Mouse (Mus musculus): ENCODE data around the gene Rabggtb.

Gene Rabggtb

GRCm38 (mm10) chr3:153917200-153917599 is 4.4 kb upstream of the Rabggtb start:
- no peak for DNase-seq (ENCODE audit: low read depth)

DNA sequence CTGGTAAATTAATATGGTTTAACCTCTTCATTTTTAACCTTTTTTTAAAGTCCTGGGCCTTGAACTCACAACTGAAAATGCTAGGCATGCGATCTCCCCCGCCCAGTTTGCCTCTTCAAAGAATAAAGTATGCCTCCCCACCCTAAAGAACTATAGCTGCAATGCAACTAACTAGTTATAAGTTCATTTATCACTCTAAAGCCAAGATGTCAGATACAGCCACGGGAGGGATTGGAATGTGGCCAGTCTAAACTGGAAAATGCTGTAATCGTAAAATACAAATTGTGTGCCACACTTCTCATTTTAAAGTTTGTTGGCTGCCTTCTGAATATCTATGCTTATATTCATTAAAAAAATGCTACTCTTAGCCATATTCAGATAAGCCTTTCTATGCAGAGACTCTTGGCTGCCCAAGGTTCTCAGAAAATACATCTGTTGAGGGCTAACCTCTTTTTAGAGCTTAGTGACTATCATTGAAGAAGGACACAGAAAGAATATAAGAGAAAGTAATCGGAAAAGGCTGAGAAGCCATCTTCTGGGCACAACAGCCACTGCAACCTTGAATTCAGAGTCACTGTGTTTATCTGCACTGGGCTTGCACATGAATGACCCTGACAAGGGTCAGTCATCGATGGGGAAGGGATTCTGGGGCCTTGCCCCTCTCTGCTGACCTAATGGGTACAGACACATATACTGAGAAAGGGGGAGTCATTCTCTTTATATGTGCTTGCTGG is 868 bp upstream of the Rabggtb start:
- DNase-seq (ENCODE audit: low read depth) = no peak

DNA sequence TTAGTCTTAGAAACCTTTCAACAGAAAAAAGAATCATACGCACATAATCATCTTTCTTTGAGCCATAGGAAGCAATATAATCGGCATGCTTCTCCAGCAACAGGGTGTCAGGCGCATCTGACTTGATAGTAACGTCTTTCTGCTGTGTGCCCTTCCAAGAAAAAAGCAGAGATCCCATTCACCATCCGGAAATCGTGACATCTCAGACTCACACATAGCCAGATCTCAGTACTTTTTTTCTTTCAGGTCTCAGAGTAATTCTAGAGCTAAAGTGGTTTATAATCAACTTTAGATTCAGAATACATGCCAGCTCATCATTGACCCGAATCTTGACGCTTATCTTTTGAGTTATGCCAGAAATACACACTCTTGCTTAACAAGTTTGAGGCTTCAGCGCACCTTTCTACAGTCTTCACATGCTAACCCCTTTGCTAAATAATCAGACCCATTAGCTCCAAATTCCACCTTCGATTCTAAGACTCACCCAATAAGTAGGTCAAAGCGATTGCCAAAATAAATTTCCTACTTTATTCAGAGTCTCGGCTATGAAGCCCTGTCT is 848 bp downstream of the Rabggtb start:
- DNase-seq (ENCODE audit: low read depth) = no peak

DNA sequence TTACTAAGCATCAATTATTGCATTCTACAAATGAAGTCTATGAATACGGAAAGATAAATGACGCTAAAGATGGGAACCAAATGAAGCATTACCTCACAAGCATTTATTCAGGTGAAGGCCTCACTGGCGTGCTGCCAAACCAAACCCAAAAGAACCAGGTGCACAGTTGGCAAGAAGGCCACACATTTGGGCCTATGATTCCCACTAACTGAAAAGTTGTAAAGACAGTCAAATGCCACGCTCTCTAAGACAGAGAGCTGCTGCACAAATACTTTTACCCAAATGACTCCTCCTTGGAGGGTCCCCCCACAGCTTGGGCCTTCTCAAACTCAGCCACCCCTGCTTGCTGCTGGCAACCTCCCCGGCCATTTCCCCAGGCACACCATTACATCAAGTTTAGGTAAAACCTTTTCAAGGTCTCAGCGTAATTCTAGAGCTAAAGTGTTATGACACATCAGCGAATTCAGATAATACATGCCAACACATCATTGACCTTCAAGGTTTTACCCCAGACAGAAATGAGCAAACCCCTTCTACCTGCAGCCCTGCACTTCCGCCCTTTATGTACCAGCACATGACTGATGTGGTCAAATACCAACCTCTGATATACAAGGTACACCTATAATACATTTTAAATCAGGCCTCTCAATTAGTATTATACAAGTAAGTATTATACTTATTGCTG is 1.5 kb downstream of the Rabggtb start:
- no peak for DNase-seq (ENCODE audit: low read depth)

DNA sequence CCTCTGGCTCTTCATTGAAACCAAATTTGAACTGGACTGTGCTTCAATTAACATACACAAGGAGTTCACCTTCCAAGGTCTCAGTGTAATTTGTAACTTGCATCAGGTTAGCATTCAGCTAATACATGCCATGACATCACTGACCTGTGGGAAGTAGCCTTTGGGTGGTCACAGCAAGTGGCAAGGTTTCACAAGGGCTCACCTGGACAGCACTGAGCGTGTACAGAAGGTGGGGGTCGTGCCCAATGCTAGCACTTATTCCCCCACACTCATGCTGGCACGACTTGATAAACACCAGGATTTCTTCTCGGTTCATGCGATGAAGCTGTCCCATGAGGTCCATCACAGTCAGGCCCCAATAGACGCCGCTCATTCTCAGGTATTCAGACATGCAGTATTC is 2.3 kb downstream of the Rabggtb start:
- no peak for DNase-seq (ENCODE audit: low read depth)

DNA sequence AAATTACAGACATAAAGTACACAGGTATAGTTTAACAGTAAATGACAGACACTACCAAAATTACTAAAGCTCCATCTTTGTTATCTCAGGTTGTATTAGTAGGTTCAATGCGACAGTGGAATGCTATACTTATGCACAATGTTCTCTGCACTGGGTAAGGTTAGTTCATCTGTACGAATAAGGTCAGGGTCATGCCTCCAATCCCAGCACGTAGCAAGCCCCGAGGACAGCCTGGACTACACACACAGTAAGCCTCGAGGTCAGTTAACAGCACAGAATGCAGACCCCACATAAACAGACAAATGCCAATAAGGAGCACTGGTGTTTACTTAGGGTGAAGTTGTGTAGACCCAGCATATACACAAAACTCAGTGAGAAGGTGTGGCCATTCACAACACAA is 3.9 kb downstream of the Rabggtb start:
- no peak for DNase-seq (ENCODE audit: low read depth)

GRCm38 (mm10) chr3:153906136-153906871 is 6.5 kb downstream of the Rabggtb start, which contains the start of gene Msh4:
Gene Msh4 (minus strand): TSS chr3:153906138.
- no peak for DNase-seq (ENCODE audit: low read depth)

DNA sequence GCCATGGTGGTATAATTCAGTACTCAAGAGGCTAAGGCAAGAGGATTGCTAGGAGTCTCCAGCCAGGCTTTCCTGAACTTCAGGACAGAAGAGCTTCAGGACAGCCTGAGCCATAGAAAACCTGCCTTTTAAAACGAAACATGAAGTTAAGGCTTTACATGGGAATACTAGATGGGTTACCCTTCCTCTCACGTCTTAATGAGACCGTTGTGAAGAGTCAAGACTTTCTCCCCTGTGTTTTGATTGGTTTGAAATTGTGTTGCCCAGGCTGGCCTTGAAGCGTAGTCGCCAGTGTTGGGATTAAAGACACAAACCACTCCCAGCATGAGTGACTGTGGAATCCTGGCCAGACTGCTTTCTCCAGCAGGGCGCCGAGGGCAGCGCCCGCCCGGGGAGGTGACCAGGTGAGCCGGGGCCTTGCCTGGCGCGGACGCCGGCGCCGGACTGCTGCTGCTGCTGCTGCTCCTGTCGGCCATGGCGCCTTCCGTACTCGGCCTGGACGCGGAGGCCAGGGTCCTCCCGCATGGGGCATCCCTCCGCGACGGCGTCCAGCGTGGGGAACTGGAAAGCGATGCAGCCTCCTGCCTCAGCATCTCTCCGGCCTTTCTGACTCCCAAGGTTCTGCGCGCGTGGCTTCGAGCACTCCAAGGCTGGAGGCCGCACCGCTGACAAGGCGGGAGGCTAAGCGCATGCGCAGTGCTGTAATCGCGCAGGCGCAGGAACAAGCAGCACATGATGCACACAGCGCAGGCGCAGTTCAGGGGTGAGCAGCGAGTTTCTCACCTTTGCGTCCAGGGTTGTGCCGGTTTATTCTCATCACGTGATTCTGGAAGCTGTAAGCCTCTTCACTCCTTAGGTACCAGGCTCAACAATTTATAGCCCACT is 7.3 kb downstream of the Rabggtb start:
- no peak for DNase-seq (ENCODE audit: low read depth)

DNA sequence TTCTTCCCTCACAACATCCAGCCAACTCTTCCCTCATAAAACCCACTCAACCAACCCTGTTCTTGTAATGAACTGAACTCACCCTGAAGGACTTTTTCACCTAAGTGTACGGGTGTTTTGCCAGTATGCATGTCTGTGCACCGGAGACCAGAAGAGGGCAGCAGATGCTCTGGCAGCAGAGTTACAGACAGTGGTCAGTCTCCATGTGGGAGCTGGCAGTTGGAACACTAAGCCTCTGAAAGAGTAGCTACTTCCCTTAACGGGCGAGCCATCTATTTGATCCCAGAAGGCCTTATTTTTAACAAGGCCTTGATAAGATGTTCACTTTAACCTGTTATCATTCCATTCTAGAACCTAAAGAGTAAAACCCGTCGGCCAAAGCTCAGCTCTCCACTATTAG is 8.2 kb downstream of the Rabggtb start:
- DNase-seq (ENCODE audit: low read depth) = no peak

DNA sequence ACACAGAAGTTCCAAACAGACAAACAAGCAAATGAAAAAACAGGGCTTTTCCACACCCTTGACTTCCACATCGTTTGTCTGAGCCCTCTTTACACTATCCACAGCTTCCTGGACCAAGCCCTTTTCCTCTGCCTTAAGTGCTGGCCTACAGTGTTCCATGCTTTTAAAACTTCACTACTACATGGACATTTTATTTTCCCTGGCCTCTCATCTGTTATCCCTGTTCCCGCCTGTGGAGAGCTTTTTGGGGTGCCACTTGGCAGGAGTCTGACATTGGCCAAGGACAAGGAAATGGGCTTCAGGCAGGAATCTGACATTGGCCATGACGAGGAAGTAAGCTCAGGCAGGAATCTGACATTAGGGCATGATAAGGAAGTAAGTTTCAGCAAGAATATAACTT is 10.2 kb downstream of the Rabggtb start:
- DNase-seq (ENCODE audit: low read depth) = no peak

DNA sequence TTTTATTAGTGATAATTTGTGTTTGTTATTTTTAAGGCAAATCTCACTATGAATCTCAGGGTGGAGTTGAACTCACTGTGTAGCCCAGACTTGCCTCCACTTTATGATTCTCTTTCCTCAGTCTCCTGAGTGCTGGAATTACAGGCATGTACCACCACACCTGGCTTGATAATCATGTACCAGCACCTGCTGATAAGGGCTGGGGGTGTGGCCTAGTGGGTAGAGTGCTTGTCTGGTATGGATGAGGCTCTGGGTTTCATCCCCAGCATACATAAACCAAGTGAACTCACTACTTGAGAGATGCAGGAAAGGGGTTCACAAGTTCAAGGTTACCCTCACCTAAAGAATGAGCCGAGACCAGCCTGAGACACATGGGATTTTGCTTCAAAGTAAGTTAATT is 10.9 kb downstream of the Rabggtb start:
- DNase-seq (ENCODE audit: low read depth) = no peak

DNA sequence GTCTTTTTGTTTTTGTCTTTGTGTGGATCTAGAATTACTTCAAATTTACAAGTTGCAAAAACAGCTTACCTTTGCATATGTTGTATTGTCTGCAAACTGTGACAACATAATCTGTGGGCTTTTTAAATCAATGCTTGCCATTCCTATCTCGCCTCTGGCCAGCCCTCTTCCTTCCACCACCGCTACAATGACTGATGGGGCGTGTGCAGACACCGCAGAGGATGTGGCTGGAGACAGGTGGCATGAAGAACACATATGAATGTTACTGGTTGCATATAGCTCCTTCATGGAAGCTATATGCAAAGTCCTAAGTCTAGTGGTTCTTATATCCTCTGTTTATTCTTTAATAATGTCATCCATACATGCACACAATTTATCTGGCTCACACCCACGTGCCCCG is 15.6 kb downstream of the Rabggtb start:
- no peak for DNase-seq (ENCODE audit: low read depth)

DNA sequence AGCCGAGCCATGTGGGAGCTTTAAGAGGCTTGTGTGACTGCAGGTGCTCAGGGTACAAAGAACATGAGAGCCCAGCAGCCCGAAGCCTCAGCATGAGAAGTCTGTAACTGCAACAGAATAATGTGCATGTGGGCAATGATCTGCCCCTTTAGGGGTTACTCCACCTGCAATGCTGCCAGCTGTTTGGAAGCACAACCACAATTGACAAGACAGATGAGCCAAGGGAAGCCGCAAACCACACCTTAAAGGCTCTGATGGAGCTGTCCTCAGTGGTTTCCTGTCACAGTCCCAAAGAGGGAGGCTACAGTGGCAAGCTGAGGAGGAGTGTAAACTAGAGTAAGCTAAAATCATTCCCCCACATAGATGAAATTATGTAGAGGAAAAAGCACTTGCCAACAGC is 17.4 kb downstream of the Rabggtb start:
- DNase-seq (ENCODE audit: low read depth) = no peak

GRCm38 (mm10) chr3:153889188-153889781 is 23.5 kb downstream of the Rabggtb start:
- no peak for DNase-seq (ENCODE audit: low read depth)

- no peak for DNase-seq (ENCODE audit: low read depth)
Measured at GRCm38 (mm10) chr3:153888141-153888540, 24.7 kb downstream of the Rabggtb start.

- no peak for DNase-seq (ENCODE audit: low read depth)
Measured at GRCm38 (mm10) chr3:153886296-153886695, 26.5 kb downstream of the Rabggtb start.

- DNase-seq (ENCODE audit: low read depth) = no peak
Measured at GRCm38 (mm10) chr3:153871396-153871795, 41.4 kb downstream of the Rabggtb start.

DNA sequence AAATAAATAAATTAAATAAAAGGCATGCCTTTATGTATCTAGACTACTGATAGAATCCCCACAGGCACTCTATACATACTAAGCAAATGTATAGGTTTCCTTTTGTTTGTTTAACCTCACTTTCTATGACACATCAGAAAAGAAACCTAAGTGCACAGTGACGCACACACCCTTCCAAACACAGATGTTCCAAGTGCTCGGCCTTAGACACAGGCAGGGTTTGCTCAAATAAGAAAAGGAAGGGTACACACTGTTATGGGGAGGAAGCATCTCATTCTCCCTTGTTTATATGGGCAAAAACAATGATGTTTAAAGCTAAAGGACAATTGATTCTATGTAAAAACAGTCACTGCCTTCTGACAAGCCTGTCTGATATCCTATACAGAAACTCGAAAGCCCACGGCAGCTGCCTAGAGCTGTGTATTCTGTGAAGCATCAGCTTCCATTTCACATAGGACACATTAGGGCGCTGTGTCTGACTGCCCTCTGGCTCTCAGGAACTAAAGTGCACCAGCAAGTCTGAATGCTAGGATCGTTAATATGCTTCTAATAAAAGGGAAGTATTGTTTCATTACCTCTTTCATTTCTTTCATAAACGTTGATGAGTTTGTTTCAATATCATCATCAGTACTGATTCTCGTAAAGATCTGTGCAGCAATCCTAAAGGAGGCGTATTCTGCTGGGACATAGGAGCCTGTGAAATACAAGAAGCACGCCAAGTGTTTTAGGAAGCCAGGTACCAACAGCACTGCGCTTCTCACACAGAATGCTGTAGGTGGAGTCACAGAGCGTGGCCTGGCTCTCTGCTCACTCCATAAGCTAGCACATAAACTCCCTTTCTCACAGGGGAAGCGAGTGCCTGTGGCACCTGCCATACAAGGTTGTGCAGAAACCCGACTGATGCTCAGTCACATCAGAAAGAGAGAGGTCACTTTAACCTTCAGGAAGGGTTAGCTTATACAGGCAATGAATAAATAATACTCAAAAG is 45.4 kb downstream of the Rabggtb start:
- no peak for DNase-seq (ENCODE audit: low read depth)

DNA sequence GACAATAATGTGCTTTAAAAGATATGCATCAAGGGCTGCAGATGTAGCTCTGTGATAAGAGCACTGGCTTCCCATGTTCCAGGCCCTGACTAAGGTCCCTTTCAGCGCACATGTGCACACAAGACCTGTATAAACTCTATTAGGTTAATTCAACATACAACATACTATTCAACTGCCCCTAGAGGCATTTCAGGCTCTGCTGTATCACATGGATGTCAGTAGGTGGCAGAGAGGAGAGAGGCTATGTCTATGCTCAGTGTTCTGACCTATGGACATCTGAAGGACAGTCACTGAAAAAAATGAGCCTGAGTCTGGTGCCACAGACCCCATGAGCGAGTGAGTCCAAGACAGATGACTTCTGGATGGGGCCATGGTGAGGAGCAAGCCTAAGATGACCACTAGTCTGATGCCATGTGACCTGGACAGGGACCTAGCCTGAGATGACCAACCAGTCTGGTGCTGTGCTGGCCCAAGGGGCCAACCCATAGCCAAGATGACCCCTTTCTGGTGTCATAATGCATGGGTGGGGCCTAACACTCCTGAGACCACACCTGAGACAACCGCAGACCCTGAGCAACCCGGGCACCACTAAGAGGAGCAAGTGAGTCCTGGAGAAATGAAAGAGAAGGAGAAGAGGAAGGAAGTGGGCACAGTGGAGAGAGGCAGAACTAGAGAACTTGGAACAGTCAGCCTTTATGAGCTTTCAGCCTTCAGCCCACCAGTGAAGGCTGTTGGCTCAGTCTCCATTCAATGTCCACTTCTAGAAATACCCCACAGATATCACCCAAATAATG is 48.0 kb downstream of the Rabggtb start:
- DNase-seq (ENCODE audit: low read depth) = no peak
